Mouse (Mus musculus): ENCODE results near the gene Gm10961. TPM values are rescaled to one million over a fixed set of nuclear protein-coding genes. Genes with fewer than 3 reads are reported as not detected.

Gene Gm10961
- polyA plus RNA-seq (2012; rRNA removed): not detected in 2 replicates
- polyA plus RNA-seq (2014; fragmentation: Nextera tagmentation; extraction: Ambion mirVana): not detected in 2 replicates

- 2% methylated on average over 46 of the region's 48 CpGs for WGBS (ENCODE audit: insufficient replicate concordance)
- no peaks in the 10 kb centered on the region for H3K9me3 ChIP-seq (ENCODE audit: control insufficient read depth, low read length)
- DNase-seq (ENCODE audit: low read depth in 3 of 3, low spot score in 3 of 3) (peak in 1 of 3 experiments; percentile 2), ATAC-seq (ENCODE audit: insufficient read depth) (peak; percentile 66)
- H3K4me3 ChIP-seq (ENCODE audit: insufficient read depth in 1 of 2, low read depth in 2 of 2, low read length in 2 of 2): peak within 1 kb of the TSS; percentile 76 to 94
- H3K27ac ChIP-seq: peak within 1 kb of the TSS; percentile 58
- H3K36me3 ChIP-seq (replicated peaks; ENCODE audit: control insufficient read depth, insufficient read depth, low read depth): no peaks in the 10 kb centered on the region; the same call in 1 of the 2 replicates
- H3K27me3 ChIP-seq (ENCODE audit: control insufficient read depth, insufficient read depth, low read length): no peaks in the 10 kb centered on the region
- peak within 1 kb of the TSS; percentile 94 for H3K9ac ChIP-seq (replicated peaks)
- H3K4me1 ChIP-seq (replicated peaks; ENCODE audit: control insufficient read depth in 2 of 2, insufficient read depth in 2 of 2, low read length in 1 of 2): peaks cover 0 to 8% of the 10 kb centered on the region in 2 experiments; a peak in 3 of 4 replicates
- TF ChIP-seq CTCF (IDR thresholded peaks at IDR 0.05; ENCODE audit: low read depth) (no peak), EP300 (IDR thresholded peaks at IDR 0.05; ENCODE audit: low read depth) (no peak)
- peak within 1 kb of the TSS; percentile 66 for H3K4me2 ChIP-seq (ENCODE audit: low read depth)
These were observed at the start of gene Gm10961 for GRCm38 (mm10) chr3:107630682-107631522. Gm10961 (plus strand) TSS chr3:107631322.

- DNase-seq (ENCODE audit: low read depth in 3 of 3, low spot score in 3 of 3): no peak
- Histone ChIP-seq H3K4me3 (ENCODE audit: insufficient read depth in 1 of 2, low read depth in 2 of 2, low read length in 2 of 2) (0 out of 4 replicates have a peak overlapping the region, but pooled peaks of 1 of the 2 experiments have one; percentile 4), H3K4me2 (ENCODE audit: low read depth) (peak overlapping the region; percentile 20), H3K27me3 (ENCODE audit: control insufficient read depth, insufficient read depth, low read length) (peaks cover 72% of the 10 kb centered on the region), H3K27ac (no peak overlapping the region), H3K9me3 (ENCODE audit: control insufficient read depth, low read length) (no peaks in the 10 kb centered on the region), H3K36me3 (replicated peaks; ENCODE audit: control insufficient read depth, insufficient read depth, low read depth) (no peaks in the 10 kb centered on the region), H3K9ac (replicated peaks) (no peak overlapping the region), H3K4me1 (replicated peaks; ENCODE audit: control insufficient read depth in 2 of 2, insufficient read depth in 2 of 2, low read length in 1 of 2) (peaks cover 4 to 12% of the 10 kb centered on the region in 2 experiments; a peak in 3 of 4 replicates)
- no peak for ATAC-seq (ENCODE audit: insufficient read depth)
- TF ChIP-seq CTCF (IDR thresholded peaks at IDR 0.05; ENCODE audit: low read depth): no peak
- TF ChIP-seq EP300 (IDR thresholded peaks at IDR 0.05; ENCODE audit: low read depth): no peak
- 4% methylated on average over 18 of the region's 18 CpGs for WGBS (ENCODE audit: insufficient replicate concordance)
These were observed 48.8 kb upstream of the Gm10961 start for GRCm38 (mm10) chr3:107582130-107582874.

GRCm38 (mm10) chr3:107582875-107583767, 48.0 kb upstream of the Gm10961 start:
- no peak for DNase-seq (ENCODE audit: low read depth in 3 of 3, low spot score in 3 of 3)
- ATAC-seq (ENCODE audit: insufficient read depth): no peak
- peaks cover 75% of the 10 kb centered on the region for H3K27me3 ChIP-seq (ENCODE audit: control insufficient read depth, insufficient read depth, low read length)
- H3K4me2 ChIP-seq (ENCODE audit: low read depth): peak overlapping the region; percentile 20
- peak overlapping the region in 1 of 2 experiments; percentile 4; a peak in 1 of 4 replicates for H3K4me3 ChIP-seq (ENCODE audit: insufficient read depth in 1 of 2, low read depth in 2 of 2, low read length in 2 of 2)
- no peak overlapping the region for H3K9ac ChIP-seq (replicated peaks)
- WGBS (ENCODE audit: insufficient replicate concordance): 1% methylated on average over 65 of the region's 65 CpGs
- H3K27ac ChIP-seq: no peak overlapping the region
- H3K9me3 ChIP-seq (ENCODE audit: control insufficient read depth, low read length): no peaks in the 10 kb centered on the region
- TF ChIP-seq EP300 (IDR thresholded peaks at IDR 0.05; ENCODE audit: low read depth): no peak
- TF ChIP-seq CTCF (IDR thresholded peaks at IDR 0.05; ENCODE audit: low read depth): no peak
- H3K4me1 ChIP-seq (replicated peaks; ENCODE audit: control insufficient read depth in 2 of 2, insufficient read depth in 2 of 2, low read length in 1 of 2): peaks cover 0 to 5% of the 10 kb centered on the region in 2 experiments; a peak in 1 of 4 replicates
- no peaks in the 10 kb centered on the region for H3K36me3 ChIP-seq (replicated peaks; ENCODE audit: control insufficient read depth, insufficient read depth, low read depth)

GRCm38 (mm10) chr3:107583893-107584292, 47.2 kb upstream of the Gm10961 start:
- H3K27me3 ChIP-seq (ENCODE audit: control insufficient read depth, insufficient read depth, low read length): peaks cover 78% of the 10 kb centered on the region
- H3K4me3 ChIP-seq (ENCODE audit: insufficient read depth in 1 of 2, low read depth in 2 of 2, low read length in 2 of 2): no peak overlapping the region
- 5% methylated on average over 1 of the region's 1 CpGs for WGBS (ENCODE audit: insufficient replicate concordance)
- H3K4me2 ChIP-seq (ENCODE audit: low read depth): no peak overlapping the region
- no peak for TF ChIP-seq EP300 (IDR thresholded peaks at IDR 0.05; ENCODE audit: low read depth)
- TF ChIP-seq CTCF (IDR thresholded peaks at IDR 0.05; ENCODE audit: low read depth): no peak
- no peak overlapping the region for H3K27ac ChIP-seq
- ATAC-seq (ENCODE audit: insufficient read depth) (no peak), DNase-seq (ENCODE audit: low read depth in 3 of 3, low spot score in 3 of 3) (no peak)
- H3K9me3 ChIP-seq (ENCODE audit: control insufficient read depth, low read length): no peaks in the 10 kb centered on the region
- H3K9ac ChIP-seq (replicated peaks): no peak overlapping the region
- no peaks in the 10 kb centered on the region for H3K36me3 ChIP-seq (replicated peaks; ENCODE audit: control insufficient read depth, insufficient read depth, low read depth)
- no peaks in the 10 kb centered on the region for H3K4me1 ChIP-seq (replicated peaks; ENCODE audit: control insufficient read depth in 2 of 2, insufficient read depth in 2 of 2, low read length in 1 of 2)
